Mouse (Mus musculus) CH12.LX (cell line): ENCODE measurements at regions not wholly inside any gene's neighbourhood (a gene's known extent, or its start where the extent isn't known, plus 50 kb on each side); places are given as distances from the start of the nearest gene placed in this dataset.
A peak's percentile ranks its signal among the peaks of the same experiment; 100 is the strongest.

Experiments
- MAFK ChIP-seq: IDR thresholded peaks from 2 replicates; pipeline ENCODE4 v1.6.1; 2011; ENCODE audit warnings: low read length, improper control_type of control experiment; ENCODE audit not compliant: insufficient replicate concordance
- MAX ChIP-seq: IDR thresholded peaks from 2 replicates; pipeline ENCODE4 v1.6.1; 2011; ENCODE audit warnings: low read length, improper control_type of control experiment
- NRF1 ChIP-seq: IDR thresholded peaks from 2 replicates; pipeline ENCODE4 v1.6.1; 2014; ENCODE audit warnings: low read depth, mild to moderate bottlenecking, inconsistent platforms, low read length, improper control_type of control experiment, moderate library complexity
- SIN3A ChIP-seq: IDR thresholded peaks from 2 replicates; pipeline ENCODE4 v1.6.1; 2012; ENCODE audit warnings: low read length, improper control_type of control experiment, inconsistent platforms

GRCm38 (mm10) chr17:79948591-79949475, 52.9 kb upstream of the Atl2 start (continued):
- TF ChIP-seq MAX (no peak), NRF1 (0 out of 2 replicates have a peak, but pooled peaks have one; percentile 13), SIN3A (no peak), MAFK (no peak)
